Mouse (Mus musculus): ENCODE measurements around the gene Yipf4. TPM values are rescaled to one million over a fixed set of nuclear protein-coding genes. Genes with fewer than 3 reads are reported as not detected.

The Yipf4 gene
- polyA plus RNA-seq, 1 experiment from 2014 or later: 65.0 TPM

GRCm38 (mm10) chr17:74527729-74528607, 38.7 kb downstream of the Yipf4 start, which contains the start of gene Birc6:
Birc6 (plus strand) TSS chr17:74528295.
- H3K27ac ChIP-seq (replicated peaks): peak within 1 kb of the TSS; percentile 98
- peak within 1 kb of the TSS; percentile 96 for H3K4me3 ChIP-seq
- H3K4me2 ChIP-seq (replicated peaks): peak within 1 kb of the TSS; percentile 90
- H3K36me3 ChIP-seq: no peaks in the 10 kb centered on the region
- H3K9ac ChIP-seq (replicated peaks): peak within 1 kb of the TSS; percentile 94
- under 1% methylated on average over 71 of the region's 71 CpGs for WGBS
- ATAC-seq (replicated peaks): peak; percentile 97
- H3K4me1 ChIP-seq: peaks cover 26% of the 10 kb centered on the region
- H3K27me3 ChIP-seq: no peaks in the 10 kb centered on the region
- H3K9me3 ChIP-seq: no peaks in the 10 kb centered on the region

GRCm38 (mm10) chr17:74528648-74529532, 39.6 kb downstream of the Yipf4 start:
- no peaks in the 10 kb centered on the region for H3K27me3 ChIP-seq
- H3K27ac ChIP-seq (replicated peaks): peak overlapping the region; percentile 98
- H3K4me2 ChIP-seq (replicated peaks): peak overlapping the region; percentile 90
- ATAC-seq (replicated peaks): no peak
- H3K4me1 ChIP-seq: peaks cover 26% of the 10 kb centered on the region
- no peaks in the 10 kb centered on the region for H3K36me3 ChIP-seq
- H3K9me3 ChIP-seq: no peaks in the 10 kb centered on the region
- under 1% methylated on average over 70 of the region's 72 CpGs for WGBS
- peak overlapping the region; percentile 94 for H3K9ac ChIP-seq (replicated peaks)
- peak overlapping the region; percentile 96 for H3K4me3 ChIP-seq

- Histone ChIP-seq H3K36me3 (no peaks in the 10 kb centered on the region), H3K9me3 (no peaks in the 10 kb centered on the region), H3K9ac (replicated peaks) (peak overlapping the region; percentile 94), H3K4me1 (peaks cover 26% of the 10 kb centered on the region), H3K4me2 (replicated peaks) (peak overlapping the region; percentile 90), H3K4me3 (peak overlapping the region; percentile 96), H3K27me3 (no peaks in the 10 kb centered on the region), H3K27ac (replicated peaks) (0 out of 2 replicates have a peak overlapping the region, but pooled peaks have one; percentile 98)
- WGBS: 19% methylated on average over 3 of the region's 3 CpGs
- no peak for ATAC-seq (replicated peaks)
These were observed 40.2 kb downstream of the Yipf4 start for GRCm38 (mm10) chr17:74529533-74529824.

DNA sequence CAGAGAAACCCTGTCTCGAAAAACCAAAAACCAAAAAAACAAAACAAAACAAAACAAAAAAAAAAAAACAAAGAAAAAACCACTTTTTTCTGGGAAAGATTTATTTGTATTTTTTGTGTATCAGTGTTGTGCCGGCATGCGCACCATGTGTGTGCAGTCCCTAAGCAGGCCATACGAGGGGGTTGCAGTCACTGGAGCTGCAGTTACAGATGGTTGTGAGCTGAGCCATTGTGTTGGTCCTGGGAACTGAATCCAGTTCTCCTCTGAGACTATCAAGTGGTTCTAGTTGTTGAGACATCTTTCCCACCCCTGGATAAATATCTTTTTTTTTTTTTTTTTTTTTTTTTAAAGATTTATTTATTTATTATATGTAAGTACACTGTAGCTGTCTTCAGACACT, 45.7 kb downstream of the Yipf4 start:
- 95% methylated on average over 4 of the region's 4 CpGs for WGBS
- no peak for ATAC-seq (replicated peaks)

GRCm38 (mm10) chr17:74537526-74537925, 48.2 kb downstream of the Yipf4 start:
- no peaks in the 10 kb centered on the region for H3K9me3 ChIP-seq
- no peaks in the 10 kb centered on the region for H3K4me1 ChIP-seq
- no peak for ATAC-seq (replicated peaks)
- 91% methylated on average over 1 of the region's 1 CpGs for WGBS
- no peak overlapping the region for H3K27ac ChIP-seq (replicated peaks)
- no peak overlapping the region for H3K4me3 ChIP-seq
- H3K9ac ChIP-seq (replicated peaks): no peak overlapping the region
- H3K27me3 ChIP-seq: no peaks in the 10 kb centered on the region
- H3K36me3 ChIP-seq: no peaks in the 10 kb centered on the region
- H3K4me2 ChIP-seq (replicated peaks): no peak overlapping the region

More for the DNA sequence above, 45.7 kb downstream of the Yipf4 start:
- Histone ChIP-seq H3K36me3 (no peaks in the 10 kb centered on the region), H3K4me2 (replicated peaks) (no peak overlapping the region), H3K27ac (replicated peaks) (no peak overlapping the region), H3K9me3 (no peaks in the 10 kb centered on the region), H3K4me3 (no peak overlapping the region), H3K9ac (replicated peaks) (no peak overlapping the region), H3K4me1 (peaks cover 8% of the 10 kb centered on the region), H3K27me3 (no peaks in the 10 kb centered on the region)

DNA sequence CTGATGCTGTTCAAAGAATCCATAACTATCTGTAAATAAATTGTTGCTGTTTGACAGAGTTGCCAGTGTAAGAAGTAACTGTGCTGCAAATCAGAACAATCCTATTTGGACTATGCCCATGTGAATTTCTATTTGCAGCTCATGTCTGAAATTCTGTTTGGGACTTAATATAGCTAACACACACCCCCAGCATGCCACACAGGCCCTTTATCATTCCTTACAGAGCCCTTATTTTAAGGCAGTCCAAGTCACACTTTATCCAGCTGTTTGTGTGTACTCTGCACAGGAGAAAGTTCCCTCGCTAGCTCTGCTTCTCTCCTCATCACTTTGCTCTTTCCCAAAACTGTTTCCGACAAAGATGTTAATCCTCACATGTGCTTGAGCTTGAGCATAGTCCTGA, 54.3 kb downstream of the Yipf4 start:
- no peak overlapping the region for H3K27ac ChIP-seq (replicated peaks)
- no peaks in the 10 kb centered on the region for H3K4me1 ChIP-seq
- H3K9me3 ChIP-seq: no peaks in the 10 kb centered on the region
- 93% methylated on average over 2 of the region's 2 CpGs for WGBS
- H3K4me3 ChIP-seq: no peak overlapping the region
- H3K36me3 ChIP-seq: peaks cover 25% of the 10 kb centered on the region
- H3K9ac ChIP-seq (replicated peaks): no peak overlapping the region
- ATAC-seq (replicated peaks): no peak
- no peaks in the 10 kb centered on the region for H3K27me3 ChIP-seq
- no peak overlapping the region for H3K4me2 ChIP-seq (replicated peaks)

Other genes starting within 250 kb of the Yipf4 start
- gene Memo1, start 194.0 kb upstream of the Yipf4 start, polyA plus RNA-seq (2015; fragmentation: Nextera tagmentation; extraction: Ambion mirVana): 63.9 and 66.1 TPM in 2 replicates
- 202 and 214 TPM in 2 replicates for gene Dpy30, start 165.5 kb upstream of the Yipf4 start, polyA plus RNA-seq (2015; fragmentation: Nextera tagmentation; extraction: Ambion mirVana)
- 35.1 and 36.4 TPM in 2 replicates for gene Spast, start 150.5 kb upstream of the Yipf4 start, polyA plus RNA-seq (2015; fragmentation: Nextera tagmentation; extraction: Ambion mirVana)
- gene Slc30a6, start 93.9 kb upstream of the Yipf4 start, polyA plus RNA-seq (2015; fragmentation: Nextera tagmentation; extraction: Ambion mirVana): 28.3 and 30.9 TPM in 2 replicates
- gene Nlrc4, start 30.4 kb upstream of the Yipf4 start, polyA plus RNA-seq (2015; fragmentation: Nextera tagmentation; extraction: Ambion mirVana): 0.22 and 0.26 TPM in 2 replicates
- gene Birc6, start 38.8 kb downstream of the Yipf4 start, polyA plus RNA-seq (2015; fragmentation: Nextera tagmentation; extraction: Ambion mirVana): 99.1 and 99.8 TPM in 2 replicates
- gene Ttc27, start 228.2 kb downstream of the Yipf4 start, polyA plus RNA-seq (2015; fragmentation: Nextera tagmentation; extraction: Ambion mirVana): 16.3 and 18.4 TPM in 2 replicates

All from forebrain, embryonic 15.5 days (tissue).